Mouse (Mus musculus): ENCODE data around the gene Kif1a. TPM values are rescaled to one million over a fixed set of nuclear protein-coding genes. Genes with fewer than 3 reads are reported as not detected.

Gene Kif1a
- total RNA-seq, 2 experiments from 2014 or later = not detected

DNA sequence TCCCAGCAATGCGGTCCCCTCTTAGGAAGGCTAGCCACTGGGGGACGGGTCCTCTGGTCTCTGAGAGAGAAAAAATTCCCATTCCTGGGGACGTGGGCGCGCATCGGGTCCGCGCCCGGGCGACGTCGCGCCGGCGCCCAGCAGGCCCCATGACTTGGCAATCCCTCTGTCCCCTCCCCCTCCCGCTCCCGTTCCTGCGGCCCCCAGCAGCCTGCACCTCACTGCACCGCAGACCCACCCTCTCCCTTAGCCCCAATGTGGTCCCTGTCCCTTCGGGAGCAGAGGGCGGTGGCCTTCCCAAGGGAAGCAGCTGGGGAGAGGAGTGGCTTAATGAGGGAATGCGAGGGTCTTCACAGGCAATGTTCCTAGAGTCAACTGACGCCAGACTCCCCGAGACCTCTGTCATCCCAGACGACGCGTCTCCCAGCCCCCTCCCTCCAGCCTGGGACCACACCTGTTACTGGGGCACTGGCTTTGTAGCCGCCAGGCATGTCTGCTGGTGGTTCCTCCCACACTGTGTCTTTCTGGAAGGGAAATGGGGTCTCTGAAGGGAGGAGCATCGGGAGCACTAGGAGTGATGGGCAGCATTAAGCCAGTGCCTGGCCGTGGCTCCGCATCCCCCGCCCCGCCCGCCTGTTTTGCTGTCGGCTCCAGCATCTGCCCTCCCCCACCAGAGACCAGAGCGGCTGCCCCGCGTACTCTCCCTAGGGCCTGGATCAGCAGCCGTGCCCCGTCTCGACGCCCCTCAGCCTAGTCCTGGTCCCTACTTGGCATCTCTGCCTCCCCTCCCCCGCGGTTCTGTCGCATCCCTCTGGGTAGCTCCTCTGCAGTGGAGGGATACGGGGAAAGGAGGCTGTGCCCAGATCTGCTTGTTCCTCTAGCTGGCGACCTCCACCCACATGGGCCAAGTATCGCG is 917 bp downstream of the Kif1a start:
- no peak for ATAC-seq (replicated peaks; ENCODE audit: low FRiP score, poor library complexity, severe bottlenecking)

DNA sequence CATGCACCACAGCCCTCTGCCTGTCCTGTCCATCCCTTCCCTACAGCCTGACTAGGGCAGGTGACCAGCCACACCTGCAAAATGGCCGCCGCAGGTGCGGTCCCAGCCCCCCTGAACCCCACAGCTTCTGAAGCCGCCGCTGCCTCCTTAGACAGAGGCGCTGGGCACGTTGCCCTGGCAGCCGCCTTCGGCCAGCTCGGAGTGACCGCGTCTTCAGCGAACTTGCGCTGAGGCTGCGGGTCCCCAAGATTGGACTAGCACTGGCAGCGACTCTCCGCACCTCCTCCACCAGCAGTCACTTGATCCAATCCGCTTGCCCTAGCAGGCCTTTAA is 1.5 kb downstream of the Kif1a start:
- no peak for ATAC-seq (replicated peaks; ENCODE audit: low FRiP score, poor library complexity, severe bottlenecking)

- no peak for ATAC-seq (replicated peaks; ENCODE audit: low FRiP score, poor library complexity, severe bottlenecking)
These were observed 2.8 kb downstream of the Kif1a start for GRCm38 (mm10) chr1:93098956-93099355.

GRCm38 (mm10) chr1:93092582-93092981 is 9.2 kb downstream of the Kif1a start:
- ATAC-seq (replicated peaks; ENCODE audit: low FRiP score, poor library complexity, severe bottlenecking) = no peak

DNA sequence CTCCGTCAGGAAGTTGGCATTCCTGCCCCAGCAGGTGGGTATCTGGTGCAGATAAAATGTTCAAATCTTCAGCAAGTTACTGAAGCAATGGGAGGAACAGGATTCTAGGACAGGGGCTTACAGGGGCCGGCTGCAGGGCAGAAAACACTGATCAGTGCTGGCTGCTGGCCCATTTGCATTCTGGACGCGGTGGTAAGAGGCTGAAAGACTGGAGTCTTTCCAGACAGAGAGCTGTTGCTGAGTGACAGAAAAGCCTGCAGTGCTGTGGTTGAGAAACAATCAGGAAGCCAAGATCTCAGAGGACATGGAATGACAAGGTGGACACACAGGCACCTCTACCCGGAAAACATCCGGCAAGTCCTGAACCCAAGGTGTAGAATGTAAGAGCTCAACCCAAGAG is 16.6 kb downstream of the Kif1a start:
- ATAC-seq (replicated peaks; ENCODE audit: low FRiP score, poor library complexity, severe bottlenecking) = no peak

DNA sequence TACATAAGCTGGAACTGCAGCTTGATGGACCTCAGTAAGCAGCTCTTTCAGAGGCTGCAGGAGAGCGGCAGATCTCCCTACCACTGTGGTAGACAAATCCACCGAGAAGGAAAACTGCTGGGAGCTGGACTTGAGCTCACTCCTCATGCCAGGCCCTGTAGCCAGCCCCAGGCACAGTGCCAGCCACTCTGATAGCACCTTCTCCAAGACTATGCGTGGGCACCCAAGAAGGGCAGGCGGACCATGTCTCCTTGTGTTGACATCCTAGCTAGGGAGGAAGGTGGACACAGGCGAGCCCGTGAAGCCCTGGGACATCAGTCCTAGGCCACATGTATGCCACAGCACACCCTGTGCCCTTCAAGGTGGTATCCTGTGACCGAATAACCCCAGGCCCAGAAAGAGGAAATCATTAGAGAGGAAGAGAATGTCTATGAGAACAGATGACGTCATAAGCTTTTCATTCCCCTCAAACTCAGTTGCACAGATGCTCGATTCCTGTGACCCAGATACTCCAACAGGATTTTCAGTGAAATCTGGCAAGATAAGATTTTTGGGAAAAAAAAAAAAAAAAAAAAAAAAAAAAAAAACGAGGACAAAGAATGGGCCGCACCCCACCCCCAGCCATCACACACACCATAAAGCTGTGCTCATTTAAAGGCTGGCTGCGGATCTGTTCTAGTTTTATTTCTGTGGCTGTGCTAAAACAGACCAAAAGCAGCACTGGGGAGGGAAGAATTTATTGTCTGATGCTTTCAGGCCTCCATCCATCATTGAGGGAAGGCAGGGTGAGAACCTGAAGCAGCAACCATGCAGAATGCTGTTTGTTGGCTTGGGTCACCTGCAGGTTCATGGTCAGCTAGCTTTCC is 18.1 kb downstream of the Kif1a start:
- ATAC-seq (replicated peaks; ENCODE audit: low FRiP score, poor library complexity, severe bottlenecking) = no peak

GRCm38 (mm10) chr1:93082121-93082520 is 19.6 kb downstream of the Kif1a start:
- ATAC-seq (replicated peaks; ENCODE audit: low FRiP score, poor library complexity, severe bottlenecking) = no peak

GRCm38 (mm10) chr1:93080930-93081589 is 20.7 kb downstream of the Kif1a start:
- no peak for ATAC-seq (replicated peaks; ENCODE audit: low FRiP score, poor library complexity, severe bottlenecking)

GRCm38 (mm10) chr1:93079602-93080001 is 22.1 kb downstream of the Kif1a start:
- no peak for ATAC-seq (replicated peaks; ENCODE audit: low FRiP score, poor library complexity, severe bottlenecking)

DNA sequence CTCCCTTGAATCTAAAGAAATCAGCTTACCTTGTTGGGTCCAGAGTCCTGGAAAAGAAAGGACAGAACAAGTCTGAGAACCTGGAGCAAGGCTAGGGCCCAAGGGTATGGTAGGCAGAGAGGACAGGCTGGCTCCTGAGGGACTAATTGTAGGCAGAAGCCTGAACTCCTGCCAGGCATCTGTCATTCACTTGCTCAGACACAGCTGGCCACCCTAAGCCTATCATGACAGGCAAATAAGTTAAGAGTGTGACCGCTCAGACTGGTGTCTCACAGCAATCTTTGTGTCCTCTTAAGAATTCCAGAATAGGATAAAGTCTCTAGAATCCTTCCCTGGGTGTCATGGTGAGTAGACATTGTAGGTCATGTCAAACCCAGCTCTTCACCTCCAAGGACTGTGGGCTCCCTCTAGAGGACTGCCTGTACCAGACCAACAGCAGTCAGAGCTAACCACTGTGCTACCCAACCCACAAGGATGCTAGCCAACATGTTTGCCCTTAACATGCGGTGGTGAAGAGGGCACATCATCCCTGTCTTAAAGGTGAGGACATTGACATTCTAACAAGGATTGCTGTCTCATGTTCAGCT is 29.4 kb downstream of the Kif1a start:
- no peak for ATAC-seq (replicated peaks; ENCODE audit: low FRiP score, poor library complexity, severe bottlenecking)

DNA sequence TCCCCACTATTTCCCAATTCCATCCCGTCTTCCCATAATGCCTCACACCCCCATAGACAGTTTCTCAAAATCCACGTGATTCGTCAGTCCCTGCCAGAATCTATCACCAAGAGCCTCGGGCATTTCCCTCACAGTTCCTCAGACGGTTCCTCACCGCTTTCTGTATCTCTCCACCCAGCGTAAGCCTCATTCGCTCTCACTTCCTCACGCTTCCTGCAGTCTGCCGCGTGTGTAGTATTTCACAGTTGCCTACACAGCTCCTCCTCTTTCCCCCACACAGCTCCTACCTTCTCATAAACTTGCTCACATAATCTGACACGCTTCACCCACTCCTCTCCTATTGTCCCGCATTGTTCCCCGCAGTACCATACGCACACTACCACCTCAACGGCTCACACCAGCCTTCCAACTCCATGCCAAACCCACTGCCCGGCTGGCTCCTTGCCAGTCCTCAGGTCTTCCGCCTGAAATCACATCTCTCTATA is 30.2 kb downstream of the Kif1a start:
- ATAC-seq (replicated peaks; ENCODE audit: low FRiP score, poor library complexity, severe bottlenecking) = no peak

- no peak for ATAC-seq (replicated peaks; ENCODE audit: low FRiP score, poor library complexity, severe bottlenecking)
These were observed 30.9 kb downstream of the Kif1a start for GRCm38 (mm10) chr1:93070881-93071280.

GRCm38 (mm10) chr1:93068553-93068952 is 33.2 kb downstream of the Kif1a start:
- no peak for ATAC-seq (replicated peaks; ENCODE audit: low FRiP score, poor library complexity, severe bottlenecking)

DNA sequence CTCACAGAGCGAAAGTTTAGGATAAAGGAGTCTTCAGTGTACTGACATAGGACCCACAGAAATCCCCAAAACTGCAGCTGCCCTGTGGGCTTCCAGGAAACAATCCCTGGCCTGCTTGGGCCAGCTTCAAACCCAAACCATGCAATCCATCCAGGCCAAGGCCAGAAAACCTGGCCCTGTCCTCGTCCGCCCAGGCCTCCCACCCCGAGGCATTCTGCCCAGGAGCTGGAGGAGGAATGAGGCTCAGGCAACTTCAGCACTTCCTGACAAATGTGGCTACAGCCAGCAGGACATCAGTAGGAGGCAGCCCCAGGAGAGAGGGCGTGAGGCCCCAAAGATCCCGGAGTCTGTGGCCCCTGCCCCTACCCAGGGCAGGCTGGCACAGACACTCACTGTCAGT is 36.1 kb downstream of the Kif1a start:
- ATAC-seq (replicated peaks; ENCODE audit: low FRiP score, poor library complexity, severe bottlenecking) = no peak

DNA sequence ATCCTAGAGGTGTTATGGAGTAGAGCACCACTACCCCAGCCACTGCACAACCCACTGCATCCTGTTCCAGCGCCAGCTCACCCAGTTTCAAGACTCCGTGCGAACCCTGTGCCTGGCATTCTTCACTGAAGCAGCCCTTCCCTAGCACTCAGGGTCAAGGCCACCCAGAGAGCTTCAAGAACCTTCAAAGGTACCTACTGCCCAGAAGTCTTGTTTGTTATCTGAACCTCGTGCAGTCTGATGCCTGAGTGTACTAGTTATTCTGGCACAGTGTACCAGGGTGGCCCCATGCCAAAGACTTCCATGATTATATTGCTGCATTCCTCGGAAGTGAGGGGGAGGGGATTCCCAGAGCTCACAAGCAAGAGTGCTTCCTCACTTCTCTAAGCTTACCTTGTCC is 38.1 kb downstream of the Kif1a start:
- 0 out of 2 replicates have a peak, but pooled peaks have one; percentile 47 for ATAC-seq (replicated peaks; ENCODE audit: low FRiP score, poor library complexity, severe bottlenecking)

DNA sequence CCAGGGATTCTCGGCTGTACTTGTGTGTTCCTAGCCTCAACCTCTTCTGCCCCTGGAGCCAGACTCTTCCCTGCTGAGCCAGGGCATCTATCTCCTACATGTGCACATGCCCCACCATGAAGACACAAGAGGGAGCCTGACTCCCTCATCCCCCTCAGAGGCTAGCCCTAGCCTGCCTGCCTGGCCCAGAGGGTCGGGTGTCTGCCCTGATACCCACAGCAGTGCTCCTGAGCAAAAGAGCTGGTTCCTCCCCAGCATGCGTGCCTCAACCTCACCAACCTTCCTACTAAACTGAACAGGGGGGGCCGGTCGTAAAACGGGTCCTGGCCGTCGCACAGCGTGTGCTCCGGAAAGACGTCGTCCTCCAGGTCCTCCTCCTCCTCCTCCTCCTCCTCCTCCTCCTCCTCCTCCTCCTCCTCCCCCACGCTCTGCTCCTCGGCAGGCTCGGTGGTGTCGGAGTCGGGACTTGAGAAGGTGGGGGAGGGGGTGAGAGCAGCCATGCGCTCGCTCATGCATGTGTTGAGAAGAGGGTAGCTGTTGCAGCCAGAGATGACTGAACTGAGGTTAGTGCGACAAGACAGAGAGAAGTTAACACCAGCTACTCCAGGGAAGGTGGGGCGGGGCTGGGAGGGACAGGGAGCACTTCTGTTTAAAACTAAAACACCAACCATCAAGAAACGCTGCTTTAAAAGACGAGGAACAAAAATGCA is 50.5 kb downstream of the Kif1a start:
- no peak for ATAC-seq (replicated peaks; ENCODE audit: low FRiP score, poor library complexity, severe bottlenecking)

DNA sequence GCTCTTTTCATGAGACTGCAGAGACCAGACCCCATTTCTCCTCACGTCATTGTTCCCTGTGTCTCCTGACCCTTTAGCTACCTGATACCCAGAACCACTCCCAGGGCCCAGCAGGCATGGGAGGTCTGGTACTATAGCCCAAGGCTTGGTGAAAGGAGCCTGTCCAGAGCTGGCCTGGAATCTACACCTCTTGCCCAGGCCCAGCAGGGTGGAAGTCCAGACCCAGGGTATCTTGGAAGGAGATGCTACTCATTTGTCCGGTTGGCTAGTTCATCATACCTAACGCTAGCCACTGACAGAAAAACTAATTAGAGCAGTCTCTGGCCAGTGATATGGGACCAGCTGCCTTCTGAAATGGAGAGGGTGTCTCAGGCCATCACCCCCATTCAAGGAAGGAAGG is 51.7 kb downstream of the Kif1a start:
- ATAC-seq (replicated peaks; ENCODE audit: low FRiP score, poor library complexity, severe bottlenecking) = no peak

GRCm38 (mm10) chr1:93046153-93046789 is 55.5 kb downstream of the Kif1a start:
- no peak for ATAC-seq (replicated peaks; ENCODE audit: low FRiP score, poor library complexity, severe bottlenecking)

DNA sequence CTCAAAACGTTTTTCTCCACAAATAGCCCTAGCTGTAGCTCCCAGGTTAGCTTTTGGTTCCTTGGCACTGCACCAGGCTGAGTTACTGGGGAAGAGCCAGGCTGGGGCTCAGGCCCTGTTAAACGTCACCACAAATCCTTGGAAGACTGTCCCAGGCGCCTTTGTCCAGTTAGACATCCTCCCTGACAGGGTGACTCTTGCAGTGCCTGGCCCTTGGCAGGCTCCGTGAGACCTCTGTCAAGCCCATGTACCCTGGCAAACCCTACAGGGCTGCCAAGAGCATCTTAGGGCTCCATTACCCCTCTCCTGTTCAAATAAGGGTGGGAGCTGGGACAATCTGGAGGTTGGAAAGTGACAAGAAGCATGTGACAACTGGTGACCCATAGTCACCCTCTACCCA is 65.8 kb downstream of the Kif1a start:
- no peak for ATAC-seq (replicated peaks; ENCODE audit: low FRiP score, poor library complexity, severe bottlenecking)
